Mouse (Mus musculus): ENCODE measurements around the gene Otop2. TPM values are rescaled to one million over a fixed set of nuclear protein-coding genes. Genes with fewer than 3 reads are reported as not detected.

Otop2 gene
- polyA plus RNA-seq, 1 experiment from 2014 or later: not detected

DNA sequence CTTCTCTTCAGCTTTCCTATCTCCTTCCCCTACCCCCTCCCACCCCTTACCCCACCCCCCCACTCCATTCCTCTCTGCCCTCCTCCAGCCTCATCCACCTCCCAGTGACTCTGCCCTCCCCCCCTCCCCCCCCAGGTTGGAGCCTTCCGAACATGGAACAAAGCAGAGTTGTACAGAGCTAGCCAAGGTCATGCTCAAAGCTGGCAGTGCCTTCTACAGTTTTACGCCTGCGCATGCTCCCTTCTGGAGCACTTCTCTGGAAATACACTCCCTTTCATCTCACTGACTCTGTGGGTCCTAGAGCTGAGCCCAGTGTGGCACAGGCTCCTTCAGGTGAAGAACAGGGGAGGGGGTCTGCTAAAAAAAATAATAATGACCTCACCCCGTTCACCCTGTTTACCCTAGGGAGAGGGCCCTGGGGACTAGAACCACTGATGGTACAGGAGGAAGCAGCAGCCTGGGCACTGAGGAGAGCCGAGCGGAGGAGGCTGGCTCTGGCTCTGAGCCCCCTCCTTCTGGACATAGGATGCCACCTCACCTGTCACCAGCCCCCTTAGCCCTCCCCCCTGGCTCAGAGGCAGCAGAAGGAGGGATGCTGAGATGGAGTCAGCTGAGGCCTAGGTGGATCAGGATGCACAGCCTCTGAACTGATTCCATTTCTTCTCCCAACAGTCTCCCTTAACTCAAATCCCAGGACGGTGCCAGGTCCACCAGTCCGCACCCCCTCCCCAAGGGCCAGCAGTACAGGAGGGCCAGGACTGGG lies 24.1 kb upstream of the Otop2 start:
- no peak overlapping the region for H3K4me3 ChIP-seq (ENCODE audit: low read depth, low read length)
- no peaks in the 10 kb centered on the region for H3K36me3 ChIP-seq (ENCODE audit: control insufficient read depth, insufficient read depth, low read length)
- H3K27me3 ChIP-seq (ENCODE audit: control insufficient read depth, insufficient read depth, low read length): no peaks in the 10 kb centered on the region
- no peak overlapping the region for H3K4me2 ChIP-seq (ENCODE audit: low read depth, low read length, severe bottlenecking)
- no peaks in the 10 kb centered on the region for H3K9me3 ChIP-seq (ENCODE audit: control insufficient read depth, low read length)
- no peak overlapping the region for H3K27ac ChIP-seq (ENCODE audit: low read depth, low read length)
- peaks cover under 1% of the 10 kb centered on the region; the same call in 1 of the 2 replicates for H3K4me1 ChIP-seq (replicated peaks; ENCODE audit: control insufficient read depth, insufficient read depth, low read length)
- ATAC-seq (replicated peaks; ENCODE audit: low FRiP score) (no peak), DNase-seq (ENCODE audit: low spot score) (no peak)
- H3K9ac ChIP-seq (ENCODE audit: low read length): no peak overlapping the region
- WGBS: 89% methylated on average over 8 of the region's 8 CpGs

- Histone ChIP-seq H3K36me3 (ENCODE audit: control insufficient read depth, insufficient read depth, low read length) (no peaks in the 10 kb centered on the region), H3K27me3 (ENCODE audit: control insufficient read depth, insufficient read depth, low read length) (no peaks in the 10 kb centered on the region), H3K4me2 (ENCODE audit: low read depth, low read length, severe bottlenecking) (no peak overlapping the region), H3K9me3 (ENCODE audit: control insufficient read depth, low read length) (no peaks in the 10 kb centered on the region), H3K4me3 (ENCODE audit: low read depth, low read length) (no peak overlapping the region), H3K27ac (ENCODE audit: low read depth, low read length) (no peak overlapping the region), H3K9ac (ENCODE audit: low read length) (no peak overlapping the region), H3K4me1 (replicated peaks; ENCODE audit: control insufficient read depth, insufficient read depth, low read length) (no peaks in the 10 kb centered on the region)
- DNase-seq (ENCODE audit: low spot score): no peak
- ATAC-seq (replicated peaks; ENCODE audit: low FRiP score): no peak
- 80% methylated on average over 9 of the region's 9 CpGs for WGBS
Measured at GRCm38 (mm10) chr11:115283486-115283765, 23.5 kb upstream of the Otop2 start.

DNA sequence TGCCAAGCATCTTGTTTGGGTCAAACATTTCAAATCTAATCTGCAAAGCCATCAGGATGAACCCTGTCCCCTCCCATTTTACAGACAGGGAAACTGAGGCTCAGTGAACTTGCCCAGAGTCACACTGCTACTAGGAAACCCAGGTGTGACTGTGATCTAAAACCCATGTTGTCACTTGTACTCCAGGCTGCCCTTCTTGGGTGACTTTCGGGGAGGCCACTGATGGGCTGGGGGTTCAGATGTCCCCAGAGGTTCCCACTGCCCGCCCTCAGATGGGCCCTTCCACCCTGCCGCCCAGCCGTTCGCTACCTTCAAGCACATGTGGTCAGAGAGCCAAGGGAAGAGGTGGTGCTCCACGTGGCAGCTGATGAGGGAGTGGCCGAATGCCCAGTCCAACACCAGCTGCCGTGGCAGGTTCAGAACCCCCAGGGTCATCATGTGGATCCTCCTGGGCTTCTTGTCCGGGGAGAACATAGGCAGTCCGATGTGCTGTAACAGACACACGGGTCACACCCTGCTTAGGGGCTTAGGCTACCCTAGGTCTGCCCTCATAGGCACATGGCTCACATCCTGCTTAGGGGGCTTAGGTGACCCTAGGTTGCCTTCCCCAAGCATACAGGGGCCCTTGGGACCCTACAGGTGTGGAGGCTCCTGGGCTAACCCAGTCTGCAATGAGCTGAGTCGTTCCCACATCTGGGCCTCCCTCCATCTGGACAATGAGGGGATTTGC lies 22.9 kb upstream of the Otop2 start:
- H3K4me2 ChIP-seq (ENCODE audit: low read depth, low read length, severe bottlenecking): no peak overlapping the region
- no peak for ATAC-seq (replicated peaks; ENCODE audit: low FRiP score)
- H3K9me3 ChIP-seq (ENCODE audit: control insufficient read depth, low read length): no peaks in the 10 kb centered on the region
- H3K27ac ChIP-seq (ENCODE audit: low read depth, low read length): no peak overlapping the region
- H3K9ac ChIP-seq (ENCODE audit: low read length): no peak overlapping the region
- WGBS: 88% methylated on average over 12 of the region's 12 CpGs
- H3K4me3 ChIP-seq (ENCODE audit: low read depth, low read length): no peak overlapping the region
- DNase-seq (ENCODE audit: low spot score): no peak
- H3K4me1 ChIP-seq (replicated peaks; ENCODE audit: control insufficient read depth, insufficient read depth, low read length): no peaks in the 10 kb centered on the region
- H3K27me3 ChIP-seq (ENCODE audit: control insufficient read depth, insufficient read depth, low read length): no peaks in the 10 kb centered on the region
- H3K36me3 ChIP-seq (ENCODE audit: control insufficient read depth, insufficient read depth, low read length): no peaks in the 10 kb centered on the region

- Histone ChIP-seq H3K27me3 (ENCODE audit: control insufficient read depth, insufficient read depth, low read length) (no peaks in the 10 kb centered on the region), H3K4me3 (ENCODE audit: low read depth, low read length) (no peak overlapping the region), H3K4me1 (replicated peaks; ENCODE audit: control insufficient read depth, insufficient read depth, low read length) (no peaks in the 10 kb centered on the region), H3K36me3 (ENCODE audit: control insufficient read depth, insufficient read depth, low read length) (no peaks in the 10 kb centered on the region), H3K4me2 (ENCODE audit: low read depth, low read length, severe bottlenecking) (no peak overlapping the region), H3K9me3 (ENCODE audit: control insufficient read depth, low read length) (no peaks in the 10 kb centered on the region), H3K9ac (ENCODE audit: low read length) (no peak overlapping the region), H3K27ac (ENCODE audit: low read depth, low read length) (no peak overlapping the region)
- WGBS: 74% methylated on average over 4 of the region's 4 CpGs
- DNase-seq (ENCODE audit: low spot score) (no peak), ATAC-seq (replicated peaks; ENCODE audit: low FRiP score) (no peak)
Measured at GRCm38 (mm10) chr11:115285282-115285681, 21.7 kb upstream of the Otop2 start.

DNA sequence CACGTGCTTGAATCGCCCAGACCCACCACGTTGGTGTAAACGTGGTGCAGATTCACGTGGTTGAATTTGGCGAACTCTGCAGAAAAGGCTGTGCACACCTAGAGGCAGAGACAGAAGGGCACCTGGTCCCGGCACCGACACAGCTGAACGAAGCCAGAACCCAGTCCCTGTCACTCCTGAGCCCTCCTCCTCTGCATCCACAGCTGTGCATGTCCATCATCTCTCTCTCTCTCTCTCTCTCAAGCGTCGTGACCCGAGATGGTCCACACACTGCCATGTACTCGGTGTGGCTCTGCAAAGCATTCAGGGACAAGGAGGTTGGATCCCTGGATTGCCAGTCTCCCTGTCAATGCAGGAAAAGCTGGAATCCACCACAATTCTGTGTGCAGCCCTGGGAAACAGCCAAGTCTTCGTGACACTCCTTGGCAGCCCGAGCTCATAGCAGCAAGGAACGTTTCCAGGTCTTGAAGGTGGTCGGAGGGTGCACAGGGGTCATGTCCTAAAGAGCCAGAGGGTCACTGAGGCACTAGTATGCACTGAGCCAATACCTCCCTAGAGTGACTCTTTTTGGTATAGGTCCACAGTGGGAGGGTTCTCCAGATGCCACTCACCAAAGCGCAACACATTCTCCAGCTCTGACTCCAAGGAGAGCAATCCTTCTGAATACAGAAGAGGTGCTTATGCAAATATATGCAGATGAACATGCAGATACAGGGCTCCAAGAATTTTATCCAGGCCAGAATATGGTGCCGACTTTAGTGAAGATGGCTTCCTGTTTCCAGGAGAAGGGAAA lies 20.6 kb upstream of the Otop2 start:
- 79% methylated on average over 19 of the region's 19 CpGs for WGBS
- ATAC-seq (replicated peaks; ENCODE audit: low FRiP score) (no peak), DNase-seq (ENCODE audit: low spot score) (no peak)

DNA sequence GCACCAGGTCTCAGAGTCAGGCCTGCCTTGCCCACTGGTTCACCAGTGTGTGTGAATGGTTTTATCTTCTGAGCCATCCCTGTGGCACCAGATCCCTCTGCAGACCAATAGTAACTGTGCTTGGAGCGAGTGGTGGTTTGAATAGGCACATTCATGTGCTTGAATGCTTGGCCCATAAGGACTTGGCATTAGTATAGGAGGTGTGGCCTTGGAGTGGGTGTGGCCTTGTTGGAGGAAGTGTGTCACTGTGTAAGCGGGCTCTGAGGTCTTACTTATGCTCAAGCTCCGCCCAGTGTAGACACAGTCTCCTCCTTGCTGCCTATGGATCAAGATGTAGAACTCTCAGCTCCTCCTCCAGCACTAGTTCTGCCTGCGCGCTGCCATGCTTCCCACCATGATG lies 19.6 kb upstream of the Otop2 start:
- ATAC-seq (replicated peaks; ENCODE audit: low FRiP score): no peak
- WGBS: 78% methylated on average over 5 of the region's 5 CpGs
- Histone ChIP-seq H3K9me3 (ENCODE audit: control insufficient read depth, low read length) (no peaks in the 10 kb centered on the region), H3K36me3 (ENCODE audit: control insufficient read depth, insufficient read depth, low read length) (no peaks in the 10 kb centered on the region), H3K4me1 (replicated peaks; ENCODE audit: control insufficient read depth, insufficient read depth, low read length) (no peaks in the 10 kb centered on the region; the same call in 1 of the 2 replicates), H3K27me3 (ENCODE audit: control insufficient read depth, insufficient read depth, low read length) (no peaks in the 10 kb centered on the region), H3K27ac (ENCODE audit: low read depth, low read length) (no peak overlapping the region), H3K4me3 (ENCODE audit: low read depth, low read length) (no peak overlapping the region), H3K4me2 (ENCODE audit: low read depth, low read length, severe bottlenecking) (no peak overlapping the region), H3K9ac (ENCODE audit: low read length) (no peak overlapping the region)
- DNase-seq (ENCODE audit: low spot score): no peak

More for the DNA sequence above, 20.6 kb upstream of the Otop2 start:
- no peaks in the 10 kb centered on the region for H3K36me3 ChIP-seq (ENCODE audit: control insufficient read depth, insufficient read depth, low read length)
- H3K4me1 ChIP-seq (replicated peaks; ENCODE audit: control insufficient read depth, insufficient read depth, low read length): no peaks in the 10 kb centered on the region
- H3K9ac ChIP-seq (ENCODE audit: low read length): no peak overlapping the region
- no peak overlapping the region for H3K27ac ChIP-seq (ENCODE audit: low read depth, low read length)
- no peak overlapping the region for H3K4me2 ChIP-seq (ENCODE audit: low read depth, low read length, severe bottlenecking)
- H3K27me3 ChIP-seq (ENCODE audit: control insufficient read depth, insufficient read depth, low read length): no peaks in the 10 kb centered on the region
- H3K9me3 ChIP-seq (ENCODE audit: control insufficient read depth, low read length): no peaks in the 10 kb centered on the region
- no peak overlapping the region for H3K4me3 ChIP-seq (ENCODE audit: low read depth, low read length)

DNA sequence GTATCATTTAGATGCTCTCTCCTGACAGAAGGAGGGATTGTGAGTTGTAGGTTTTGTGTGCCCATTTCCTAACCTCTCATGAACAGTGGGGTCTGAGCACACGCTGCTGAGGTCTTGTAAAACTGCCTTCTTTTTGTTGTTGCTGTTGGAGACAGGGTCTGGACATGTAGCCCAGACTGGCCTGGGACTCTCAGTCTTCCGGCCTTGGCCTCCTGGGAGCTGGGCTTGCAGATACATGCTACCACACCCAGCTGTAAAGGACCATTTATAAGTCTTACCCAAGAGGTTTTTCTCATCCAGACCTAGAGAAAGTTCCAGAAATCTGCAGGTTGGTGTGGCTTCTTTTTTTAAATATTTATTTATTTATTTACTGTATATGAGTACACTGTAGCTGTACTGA lies 18.7 kb upstream of the Otop2 start:
- H3K9me3 ChIP-seq (ENCODE audit: control insufficient read depth, low read length): no peaks in the 10 kb centered on the region
- no peaks in the 10 kb centered on the region for H3K36me3 ChIP-seq (ENCODE audit: control insufficient read depth, insufficient read depth, low read length)
- no peak overlapping the region for H3K27ac ChIP-seq (ENCODE audit: low read depth, low read length)
- H3K4me3 ChIP-seq (ENCODE audit: low read depth, low read length): no peak overlapping the region
- no peak for DNase-seq (ENCODE audit: low spot score)
- H3K4me2 ChIP-seq (ENCODE audit: low read depth, low read length, severe bottlenecking): no peak overlapping the region
- no peak overlapping the region for H3K9ac ChIP-seq (ENCODE audit: low read length)
- no peaks in the 10 kb centered on the region; the same call in 1 of the 2 replicates for H3K4me1 ChIP-seq (replicated peaks; ENCODE audit: control insufficient read depth, insufficient read depth, low read length)
- 91% methylated on average over 2 of the region's 2 CpGs for WGBS
- no peaks in the 10 kb centered on the region for H3K27me3 ChIP-seq (ENCODE audit: control insufficient read depth, insufficient read depth, low read length)
- ATAC-seq (replicated peaks; ENCODE audit: low FRiP score): no peak

- DNase-seq (ENCODE audit: low spot score) (no peak), ATAC-seq (replicated peaks; ENCODE audit: low FRiP score) (no peak)
- H3K4me1 ChIP-seq (replicated peaks; ENCODE audit: control insufficient read depth, insufficient read depth, low read length): no peaks in the 10 kb centered on the region; the same call in 1 of the 2 replicates
- WGBS: 81% methylated on average over 8 of the region's 8 CpGs
- H3K4me3 ChIP-seq (ENCODE audit: low read depth, low read length): no peak overlapping the region
- no peaks in the 10 kb centered on the region for H3K9me3 ChIP-seq (ENCODE audit: control insufficient read depth, low read length)
- no peak overlapping the region for H3K27ac ChIP-seq (ENCODE audit: low read depth, low read length)
- H3K36me3 ChIP-seq (ENCODE audit: control insufficient read depth, insufficient read depth, low read length): no peaks in the 10 kb centered on the region
- H3K4me2 ChIP-seq (ENCODE audit: low read depth, low read length, severe bottlenecking): no peak overlapping the region
- no peak overlapping the region for H3K9ac ChIP-seq (ENCODE audit: low read length)
- no peaks in the 10 kb centered on the region for H3K27me3 ChIP-seq (ENCODE audit: control insufficient read depth, insufficient read depth, low read length)
Measured at GRCm38 (mm10) chr11:115289885-115290284, 17.1 kb upstream of the Otop2 start.

Measured in forebrain, embryonic 11.5 days (tissue).